10 mouse cellular contexts compared by ENCODE assay signal in the genomic region with DNA sequence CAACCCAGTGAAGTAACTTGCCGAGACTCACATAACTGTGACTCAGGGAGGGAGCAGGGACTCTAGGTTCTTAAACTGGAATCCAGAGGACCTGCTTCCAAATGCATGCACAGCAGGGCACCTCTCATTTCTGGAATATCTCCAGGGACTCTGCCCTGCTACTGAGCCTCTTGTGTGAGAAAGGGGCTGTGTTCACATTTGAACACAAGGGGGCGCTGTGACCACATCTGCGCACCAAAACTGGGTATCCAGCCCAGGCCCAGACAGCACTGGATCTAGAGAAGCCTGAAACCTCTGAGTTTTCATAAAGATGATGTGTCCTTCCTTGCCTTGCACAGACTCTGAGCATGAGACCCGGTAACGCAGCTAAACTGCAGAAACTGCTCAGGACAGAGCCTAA. TPM values are rescaled to one million over a fixed set of nuclear protein-coding genes. Genes with fewer than 3 reads are reported as not detected.
A peak's percentile ranks its signal among the peaks of the same experiment; 100 is the strongest.
DNase-seq lines count a peak whose midpoint lies in the region; ATAC-seq lines count a peak whose summit lies in the region.
"Had no signal": no experiment of that assay in that cellular context is flagged by ENCODE, and none has a peak within 500 bp of the region (broad histone marks: within the 10 kb centered on the region; RNA-seq: fewer than 3 reads in every experiment).

No protein-coding gene starts in this region.

- no peaks in the 10 kb centered on the region for H3K4me1 ChIP-seq in hindbrain, embryonic 10.5 days (replicated peaks)
- H3K4me1 ChIP-seq in hindbrain, embryonic 12.5 days, result no peaks in the 10 kb centered on the region
- H3K4me1 ChIP-seq in embryonic facial prominence, embryonic 11.5 days (ENCODE audit: control insufficient read depth, insufficient read depth, low read length), result no peaks in the 10 kb centered on the region
- no peaks in the 10 kb centered on the region for H3K4me1 ChIP-seq in limb, embryonic 10.5 days
- H3K4me1 ChIP-seq: embryonic facial prominence, embryonic 15.5 days had no signal

- peaks cover 18% of the 10 kb centered on the region; the same call in 1 of the 2 replicates for H3K9me3 ChIP-seq in hindbrain, embryonic 10.5 days
- peaks cover 14% of the 10 kb centered on the region for H3K9me3 ChIP-seq in hindbrain, embryonic 12.5 days (replicated peaks)
- no peaks in the 10 kb centered on the region for H3K9me3 ChIP-seq in embryonic facial prominence, embryonic 11.5 days (replicated peaks; ENCODE audit: control insufficient read depth, low read length)
- H3K9me3 ChIP-seq in limb, embryonic 10.5 days (replicated peaks), result no peaks in the 10 kb centered on the region; the same call in 1 of the 2 replicates

- ATAC-seq in hindbrain, embryonic 12.5 days (ENCODE audit: low FRiP score), result no peak
- no peak for ATAC-seq in embryonic facial prominence, embryonic 11.5 days (replicated peaks; ENCODE audit: insufficient number of reproducible peaks, low FRiP score, low TSS enrichment, low read depth)
- peak; percentile 48 for ATAC-seq in inflammation-experienced regulatory T-cells, adult 6 months
- peak; percentile 47; the same call in 1 of the 2 replicates for ATAC-seq in monocyte, adult 5-6 weeks (replicated peaks; ENCODE audit: insufficient number of reproducible peaks, low FRiP score, low TSS enrichment, poor library complexity, severe bottlenecking)

- H3K4me3 ChIP-seq in hindbrain, embryonic 10.5 days, result no peak overlapping the region
- no peak overlapping the region for H3K4me3 ChIP-seq in hindbrain, embryonic 12.5 days
- H3K4me3 ChIP-seq in embryonic facial prominence, embryonic 11.5 days (ENCODE audit: low read depth, low read length), result no peak overlapping the region
- no peak overlapping the region for H3K4me3 ChIP-seq in limb, embryonic 10.5 days
- H3K4me3 ChIP-seq: embryonic facial prominence, embryonic 15.5 days; megakaryocyte, embryonic 14.5 days had no signal

- DNase-seq in hindbrain, embryonic 10.5 days (ENCODE audit: low spot score), result peak; percentile 68
- DNase-seq in adrenal gland, adult 18-20 months (ENCODE audit: low spot score in 2 of 2), result peak; percentile 52 to 64
- DNase-seq in embryonic facial prominence, embryonic 11.5 days (ENCODE audit: low spot score), result peak; percentile 72
- peak; percentile 76 for DNase-seq in limb, embryonic 10.5 days (ENCODE audit: low spot score)
- DNase-seq in testis, postnatal 14 days (ENCODE audit: low spot score), result peak; percentile 38

- H3K27me3 ChIP-seq in hindbrain, embryonic 10.5 days (ENCODE audit: insufficient read depth, poor library complexity, severe bottlenecking), result no peaks in the 10 kb centered on the region
- H3K27me3 ChIP-seq in hindbrain, embryonic 12.5 days, result no peaks in the 10 kb centered on the region
- H3K27me3 ChIP-seq in embryonic facial prominence, embryonic 11.5 days (ENCODE audit: control insufficient read depth, insufficient read depth, low read length), result no peaks in the 10 kb centered on the region
- no peaks in the 10 kb centered on the region for H3K27me3 ChIP-seq in limb, embryonic 10.5 days (ENCODE audit: low read depth, poor library complexity, severe bottlenecking)
- H3K27me3 ChIP-seq: embryonic facial prominence, embryonic 15.5 days had no signal

- no peak overlapping the region for H3K9ac ChIP-seq in hindbrain, embryonic 12.5 days
- no peak overlapping the region for H3K9ac ChIP-seq in embryonic facial prominence, embryonic 11.5 days (replicated peaks; ENCODE audit: low read length)
- H3K9ac ChIP-seq: embryonic facial prominence, embryonic 15.5 days had no signal

- 20% methylated on average over 5 of the region's 5 CpGs for WGBS in hindbrain, embryonic 10.5 days
- WGBS in hindbrain, embryonic 12.5 days, result 22% methylated on average over 5 of the region's 5 CpGs
- 16% methylated on average over 5 of the region's 5 CpGs for WGBS in embryonic facial prominence, embryonic 11.5 days
- WGBS in limb, embryonic 10.5 days, result 20% methylated on average over 5 of the region's 5 CpGs

- H3K27ac ChIP-seq in hindbrain, embryonic 10.5 days, result no peak overlapping the region
- no peak overlapping the region for H3K27ac ChIP-seq in hindbrain, embryonic 12.5 days
- no peak overlapping the region for H3K27ac ChIP-seq in embryonic facial prominence, embryonic 11.5 days (replicated peaks; ENCODE audit: low read depth, low read length)
- H3K27ac ChIP-seq in limb, embryonic 10.5 days, result no peak overlapping the region
- H3K27ac ChIP-seq: embryonic facial prominence, embryonic 15.5 days had no signal

- H3K4me2 ChIP-seq in hindbrain, embryonic 12.5 days (replicated peaks), result no peak overlapping the region
- H3K4me2 ChIP-seq in embryonic facial prominence, embryonic 11.5 days (ENCODE audit: low read depth, low read length), result no peak overlapping the region
- H3K4me2 ChIP-seq: embryonic facial prominence, embryonic 15.5 days had no signal

- peaks cover 27% of the 10 kb centered on the region for H3K36me3 ChIP-seq in hindbrain, embryonic 10.5 days
- H3K36me3 ChIP-seq in hindbrain, embryonic 12.5 days, result peaks cover 25% of the 10 kb centered on the region
- H3K36me3 ChIP-seq in embryonic facial prominence, embryonic 11.5 days (replicated peaks; ENCODE audit: control insufficient read depth, insufficient read depth, low read depth, low read length), result peaks cover 14% of the 10 kb centered on the region
- H3K36me3 ChIP-seq in limb, embryonic 10.5 days, result peaks cover 28% of the 10 kb centered on the region

RNA-seq across cellular contexts. Expression of a gene that starts 9.1 kb away (rescaled TPM):
- polyA plus RNA-seq in hindbrain, embryonic 10.5 days (2016; fragmentation: Nextera tagmentation; extraction: Ambion mirVana), result 17.5 and 19.1 TPM in 2 replicates
- polyA plus RNA-seq in hindbrain, embryonic 12.5 days (2016; fragmentation: Nextera tagmentation; extraction: Ambion mirVana), result 16.4 and 17.0 TPM in 2 replicates
- 10 to 100 TPM; 10.9 to 13.9 TPM for total RNA-seq in adrenal gland, adult 18-20 months (2021)
- polyA plus RNA-seq in embryonic facial prominence, embryonic 11.5 days (2014; fragmentation: Nextera tagmentation; extraction: Ambion mirVana), result 8.1 and 9.1 TPM in 2 replicates
- 1 to 10 TPM; 1.1 to 2.0 (median 1.3) TPM for polyA plus RNA-seq in inflammation-experienced regulatory T-cells, adult 6 months (2017; shearing (Covaris generic))
- polyA plus RNA-seq in limb, embryonic 10.5 days (2016; fragmentation: Nextera tagmentation; extraction: Ambion mirVana), result 21.3 and 21.6 TPM in 2 replicates
- total RNA-seq in monocyte, adult 5-6 weeks (2017), result 3.4 to 6.1 TPM (median 5.4 TPM) in 3 replicates

RNA-seq across cellular contexts. Expression of a gene that starts 9.3 kb away (rescaled TPM):
- not detected in 2 replicates for polyA plus RNA-seq in hindbrain, embryonic 10.5 days (2016; fragmentation: Nextera tagmentation; extraction: Ambion mirVana)
- polyA plus RNA-seq in hindbrain, embryonic 12.5 days (2016; fragmentation: Nextera tagmentation; extraction: Ambion mirVana), result not detected in 2 replicates
- total RNA-seq in adrenal gland, adult 18-20 months (2021), result not detected
- polyA plus RNA-seq in embryonic facial prominence, embryonic 11.5 days (2014; fragmentation: Nextera tagmentation; extraction: Ambion mirVana), result not detected in 2 replicates
- polyA plus RNA-seq in inflammation-experienced regulatory T-cells, adult 6 months (2017; shearing (Covaris generic)), result not detected
- not detected in 2 replicates for polyA plus RNA-seq in limb, embryonic 10.5 days (2016; fragmentation: Nextera tagmentation; extraction: Ambion mirVana)
- not detected in 3 replicates for total RNA-seq in monocyte, adult 5-6 weeks (2017)

RNA-seq across cellular contexts. Expression of a gene that starts 21.0 kb away (rescaled TPM):
- polyA plus RNA-seq in hindbrain, embryonic 10.5 days (2016; fragmentation: Nextera tagmentation; extraction: Ambion mirVana), result 0.36 and 0.52 TPM in 2 replicates
- polyA plus RNA-seq in hindbrain, embryonic 12.5 days (2016; fragmentation: Nextera tagmentation; extraction: Ambion mirVana), result 0.18 and 0.44 TPM in 2 replicates
- total RNA-seq in adrenal gland, adult 18-20 months (2021), result 1 to 10 TPM; 3.4 to 3.6 TPM
- 0.32 TPM in 1 of 2 replicates, not detected in the other for polyA plus RNA-seq in embryonic facial prominence, embryonic 11.5 days (2014; fragmentation: Nextera tagmentation; extraction: Ambion mirVana)
- polyA plus RNA-seq in inflammation-experienced regulatory T-cells, adult 6 months (2017; shearing (Covaris generic)), result under 1 TPM; 0.45 to 0.78 (median 0.51) TPM
- polyA plus RNA-seq in limb, embryonic 10.5 days (2016; fragmentation: Nextera tagmentation; extraction: Ambion mirVana), result 0.21 TPM in 1 of 2 replicates, not detected in the other
- 5.3 to 8.1 TPM (median 5.7 TPM) in 3 replicates for total RNA-seq in monocyte, adult 5-6 weeks (2017)

RNA-seq across cellular contexts. Expression of a gene that starts 31.4 kb away (rescaled TPM):
- polyA plus RNA-seq in hindbrain, embryonic 10.5 days (2016; fragmentation: Nextera tagmentation; extraction: Ambion mirVana), result 0.24 and 0.31 TPM in 2 replicates
- 0.17 TPM in 1 of 2 replicates, not detected in the other for polyA plus RNA-seq in hindbrain, embryonic 12.5 days (2016; fragmentation: Nextera tagmentation; extraction: Ambion mirVana)
- total RNA-seq in adrenal gland, adult 18-20 months (2021), result under 1 TPM in 1 of 2 experiments, not detected in 1; 0.45 TPM
- 0.49 TPM in 2 replicates for polyA plus RNA-seq in embryonic facial prominence, embryonic 11.5 days (2014; fragmentation: Nextera tagmentation; extraction: Ambion mirVana)
- polyA plus RNA-seq in inflammation-experienced regulatory T-cells, adult 6 months (2017; shearing (Covaris generic)), result under 1 TPM in 1 of 3 experiments, not detected in 2; 0.38 TPM
- 0.73 and 0.94 TPM in 2 replicates for polyA plus RNA-seq in limb, embryonic 10.5 days (2016; fragmentation: Nextera tagmentation; extraction: Ambion mirVana)
- not detected in 3 replicates for total RNA-seq in monocyte, adult 5-6 weeks (2017)

RNA-seq across cellular contexts. Expression of a gene that starts 46.5 kb away (rescaled TPM):
- polyA plus RNA-seq in hindbrain, embryonic 10.5 days (2016; fragmentation: Nextera tagmentation; extraction: Ambion mirVana), result not detected in 2 replicates
- polyA plus RNA-seq in hindbrain, embryonic 12.5 days (2016; fragmentation: Nextera tagmentation; extraction: Ambion mirVana), result not detected in 2 replicates
- not detected for total RNA-seq in adrenal gland, adult 18-20 months (2021)
- polyA plus RNA-seq in embryonic facial prominence, embryonic 11.5 days (2014; fragmentation: Nextera tagmentation; extraction: Ambion mirVana), result not detected in 2 replicates
- polyA plus RNA-seq in inflammation-experienced regulatory T-cells, adult 6 months (2017; shearing (Covaris generic)), result not detected
- polyA plus RNA-seq in limb, embryonic 10.5 days (2016; fragmentation: Nextera tagmentation; extraction: Ambion mirVana), result not detected in 2 replicates
- not detected in 3 replicates for total RNA-seq in monocyte, adult 5-6 weeks (2017)
- polyA plus RNA-seq: embryonic facial prominence, embryonic 15.5 days had no signal

Comparison
In these comparisons a context has a peak if more than half of its experiments do, and no peak if none do; other contexts are left out.
1. ATAC-seq: peak in inflammation-experienced regulatory T-cells, adult 6 months (single experiment) and monocyte, adult 5-6 weeks (single experiment); none in hindbrain, embryonic 12.5 days (single experiment) and embryonic facial prominence, embryonic 11.5 days (single experiment).
2. Peak in every context shown above with its lines, with median percentiles within 50 percentile points of each other: DNase-seq.